Mouse (Mus musculus) heart, embryonic 16.5 days (tissue): ENCODE data around the gene F5. TPM values are rescaled to one million over a fixed set of nuclear protein-coding genes. Genes with fewer than 3 reads are reported as not detected.

Experiments used
- ATAC-seq: fragments of 200-750 bp; cut with Nextera tagmentation; replicated peaks from 2 replicates; pipeline ENCODE4 v1.8.0; 2017; ENCODE audit warnings: moderate number of reproducible peaks; ENCODE audit not compliant: insufficient read depth, low FRiP score; ENCODE audit errors: extremely low read depth
- H3K27ac ChIP-seq: fragments of 300-500 bp; sonication (generic); 2 replicates; pipeline ENCODE4 v1.5.1; 2014; ENCODE audit warnings: mild to moderate bottlenecking, low read length, control low read depth, moderate library complexity
- H3K27me3 ChIP-seq: fragments of 300-500 bp; sonication (generic); 2 replicates; pipeline ENCODE4 v1.6.1; 2014; ENCODE audit warnings: low read length, mixed read lengths; ENCODE audit not compliant: control insufficient read depth, insufficient read depth
- H3K36me3 ChIP-seq: fragments of 300-500 bp; sonication (generic); 2 replicates; pipeline ENCODE4 v1.6.1; 2014; ENCODE audit not compliant: control insufficient read depth, insufficient read depth
- H3K4me1 ChIP-seq: fragments of 300-500 bp; sonication (generic); 2 replicates; pipeline ENCODE4 v1.6.1; 2014; ENCODE audit warnings: low read length, mixed read lengths; ENCODE audit not compliant: control insufficient read depth, insufficient read depth
- H3K4me2 ChIP-seq: fragments of 300-500 bp; sonication (generic); 2 replicates; pipeline ENCODE4 v1.6.1; 2014; ENCODE audit warnings: low read depth, mild to moderate bottlenecking, control low read depth, low read length
- H3K4me3 ChIP-seq: fragments of 300-500 bp; sonication (generic); 2 replicates; pipeline ENCODE4 v1.5.1; 2014; ENCODE audit warnings: mild to moderate bottlenecking, control low read depth, low read length
- H3K9ac ChIP-seq: fragments of 300-500 bp; sonication (generic); 2 replicates; pipeline ENCODE4 v1.6.1; 2014; ENCODE audit warnings: low read length, control low read depth
- H3K9me3 ChIP-seq: fragments of 300-500 bp; sonication (generic); replicated peaks from 2 replicates; pipeline ENCODE4 v1.6.1; 2016; ENCODE audit warnings: low read length; ENCODE audit not compliant: control insufficient read depth
- WGBS: fragments of 180-500 bp; shearing (Covaris S2); extraction: QIAGEN DNeasy Blood & Tissue Kit; methylation state at CpG from one replicate; pipeline ENCODE4 v1.1.7; 2014; 5-methylcytosine and 5-hydroxymethylcytosine counted together
- polyA plus RNA-seq: library from polyadenylated mRNA; unstranded; fragments of >200 nt; fragmentation: Nextera tagmentation; extraction: Ambion mirVana; gene quantifications from 2 replicates; pipeline ENCODE4 v1.2.1, GENCODE M21; 2015

F5 gene
- polyA plus RNA-seq = 0.21 TPM in 2 replicates

- Histone ChIP-seq H3K4me3 (0 out of 2 replicates have a peak within 1 kb of the TSS, but pooled peaks have one; percentile 2), H3K4me2 (peak within 1 kb of the TSS; percentile 29), H3K9me3 (no peaks in the 10 kb centered on the region), H3K36me3 (no peaks in the 10 kb centered on the region), H3K27me3 (no peaks in the 10 kb centered on the region; the same call in 1 of the 2 replicates), H3K27ac (no peak within 1 kb of the TSS), H3K9ac (no peak within 1 kb of the TSS; the same call in 1 of the 2 replicates), H3K4me1 (no peaks in the 10 kb centered on the region)
- 11% methylated on average over 15 of the region's 16 CpGs for WGBS
- no peak; the same call in 1 of the 2 replicates for ATAC-seq
These were observed at the start of gene F5 for GRCm38 (mm10) chr1:164151387-164152088. Gene F5 (plus strand): TSS chr1:164151838.

GRCm38 (mm10) chr1:164109763-164110162, 41.9 kb upstream of the F5 start:
- no peak overlapping the region for H3K27ac ChIP-seq
- H3K36me3 ChIP-seq = no peaks in the 10 kb centered on the region
- H3K4me2 ChIP-seq = no peak overlapping the region
- H3K9ac ChIP-seq = no peak overlapping the region
- no peaks in the 10 kb centered on the region for H3K27me3 ChIP-seq
- 0 out of 2 replicates have a peak, but pooled peaks cover 2% of the 10 kb centered on the region for H3K9me3 ChIP-seq
- no peak for ATAC-seq
- no peak overlapping the region for H3K4me3 ChIP-seq
- H3K4me1 ChIP-seq = no peaks in the 10 kb centered on the region
- 67% methylated on average over 2 of the region's 2 CpGs for WGBS

- 90% methylated on average over 9 of the region's 9 CpGs for WGBS
- 0 out of 2 replicates have a peak, but pooled peaks cover 2% of the 10 kb centered on the region for H3K9me3 ChIP-seq
- H3K36me3 ChIP-seq = no peaks in the 10 kb centered on the region
- H3K27me3 ChIP-seq = no peaks in the 10 kb centered on the region
- no peak overlapping the region for H3K9ac ChIP-seq
- H3K4me1 ChIP-seq = no peaks in the 10 kb centered on the region
- H3K4me3 ChIP-seq = no peak overlapping the region
- no peak overlapping the region for H3K27ac ChIP-seq
- no peak for ATAC-seq
- H3K4me2 ChIP-seq = no peak overlapping the region
These were observed 40.9 kb upstream of the F5 start for GRCm38 (mm10) chr1:164110591-164111329.

DNA sequence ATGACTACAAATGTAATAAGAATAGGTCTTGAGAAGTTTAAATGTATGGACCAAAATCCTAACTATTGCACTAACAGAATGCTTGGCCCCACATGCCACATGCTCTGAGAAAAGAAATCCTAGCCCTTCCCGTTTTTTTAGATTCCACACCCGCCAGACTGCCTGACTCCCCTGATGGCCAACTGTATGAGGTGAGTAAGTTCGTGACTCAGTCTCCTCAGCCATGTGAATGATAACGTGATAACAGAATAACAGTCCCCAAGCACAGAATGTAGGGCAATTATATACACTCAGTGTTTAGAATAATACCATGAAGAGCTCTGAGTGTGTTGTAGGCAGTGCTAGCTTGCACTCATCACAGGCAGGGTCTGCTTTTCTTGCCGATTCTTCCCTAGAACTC, 37.4 kb upstream of the F5 start:
- no peak for ATAC-seq
- no peaks in the 10 kb centered on the region for H3K4me1 ChIP-seq

GRCm38 (mm10) chr1:164114947-164115493, 36.6 kb upstream of the F5 start, which contains the start of gene Selp:
Gene Selp (plus strand): TSS chr1:164115264.
- H3K4me3 ChIP-seq = no peak within 1 kb of the TSS
- H3K9me3 ChIP-seq = 0 out of 2 replicates have a peak, but pooled peaks cover 2% of the 10 kb centered on the region
- no peaks in the 10 kb centered on the region for H3K27me3 ChIP-seq
- no peaks in the 10 kb centered on the region for H3K4me1 ChIP-seq
- WGBS = 52% methylated on average over 8 of the region's 8 CpGs
- no peak within 1 kb of the TSS for H3K4me2 ChIP-seq
- ATAC-seq = no peak
- H3K36me3 ChIP-seq = no peaks in the 10 kb centered on the region
- H3K9ac ChIP-seq = no peak within 1 kb of the TSS
- H3K27ac ChIP-seq = no peak within 1 kb of the TSS

More for the DNA sequence above, 37.4 kb upstream of the F5 start:
- H3K27ac ChIP-seq = no peak overlapping the region
- no peaks in the 10 kb centered on the region for H3K36me3 ChIP-seq
- H3K9me3 ChIP-seq = 0 out of 2 replicates have a peak, but pooled peaks cover 2% of the 10 kb centered on the region
- no peak overlapping the region for H3K4me2 ChIP-seq
- no peak overlapping the region for H3K9ac ChIP-seq
- H3K27me3 ChIP-seq = no peaks in the 10 kb centered on the region
- H3K4me3 ChIP-seq = no peak overlapping the region
- 68% methylated on average over 5 of the region's 5 CpGs for WGBS

- Histone ChIP-seq H3K9me3 (0 out of 2 replicates have a peak, but pooled peaks cover 2% of the 10 kb centered on the region), H3K36me3 (no peaks in the 10 kb centered on the region), H3K4me1 (no peaks in the 10 kb centered on the region), H3K4me3 (no peak overlapping the region), H3K9ac (no peak overlapping the region), H3K27me3 (no peaks in the 10 kb centered on the region), H3K27ac (no peak overlapping the region), H3K4me2 (no peak overlapping the region)
- no peak for ATAC-seq
- WGBS = 75% methylated on average over 6 of the region's 6 CpGs
These were observed 36.0 kb upstream of the F5 start for GRCm38 (mm10) chr1:164115647-164116046.

DNA sequence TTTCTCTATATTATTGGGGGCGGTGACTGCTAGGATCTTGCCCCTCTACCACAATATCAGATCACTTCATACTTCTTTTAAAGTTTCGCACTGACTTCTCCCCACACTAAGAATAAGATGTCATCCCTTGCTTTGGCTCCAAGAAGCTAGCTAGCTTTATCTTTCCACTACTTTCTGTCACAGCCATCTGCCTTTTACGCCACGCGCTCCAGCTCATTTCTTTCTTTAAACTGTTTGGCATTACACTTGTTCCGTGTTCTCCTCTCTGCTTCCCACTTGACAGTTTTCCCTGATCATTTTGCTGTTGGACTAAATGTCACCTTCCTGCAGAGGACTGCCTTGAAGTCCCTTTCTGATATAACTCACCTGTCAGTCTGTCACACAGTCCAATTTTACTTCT, 33.8 kb upstream of the F5 start:
- ATAC-seq = no peak
- Histone ChIP-seq H3K9me3 (no peaks in the 10 kb centered on the region), H3K27ac (no peak overlapping the region), H3K9ac (no peak overlapping the region), H3K36me3 (no peaks in the 10 kb centered on the region), H3K4me1 (no peaks in the 10 kb centered on the region), H3K27me3 (no peaks in the 10 kb centered on the region), H3K4me3 (no peak overlapping the region), H3K4me2 (no peak overlapping the region)
- 81% methylated on average over 6 of the region's 6 CpGs for WGBS

DNA sequence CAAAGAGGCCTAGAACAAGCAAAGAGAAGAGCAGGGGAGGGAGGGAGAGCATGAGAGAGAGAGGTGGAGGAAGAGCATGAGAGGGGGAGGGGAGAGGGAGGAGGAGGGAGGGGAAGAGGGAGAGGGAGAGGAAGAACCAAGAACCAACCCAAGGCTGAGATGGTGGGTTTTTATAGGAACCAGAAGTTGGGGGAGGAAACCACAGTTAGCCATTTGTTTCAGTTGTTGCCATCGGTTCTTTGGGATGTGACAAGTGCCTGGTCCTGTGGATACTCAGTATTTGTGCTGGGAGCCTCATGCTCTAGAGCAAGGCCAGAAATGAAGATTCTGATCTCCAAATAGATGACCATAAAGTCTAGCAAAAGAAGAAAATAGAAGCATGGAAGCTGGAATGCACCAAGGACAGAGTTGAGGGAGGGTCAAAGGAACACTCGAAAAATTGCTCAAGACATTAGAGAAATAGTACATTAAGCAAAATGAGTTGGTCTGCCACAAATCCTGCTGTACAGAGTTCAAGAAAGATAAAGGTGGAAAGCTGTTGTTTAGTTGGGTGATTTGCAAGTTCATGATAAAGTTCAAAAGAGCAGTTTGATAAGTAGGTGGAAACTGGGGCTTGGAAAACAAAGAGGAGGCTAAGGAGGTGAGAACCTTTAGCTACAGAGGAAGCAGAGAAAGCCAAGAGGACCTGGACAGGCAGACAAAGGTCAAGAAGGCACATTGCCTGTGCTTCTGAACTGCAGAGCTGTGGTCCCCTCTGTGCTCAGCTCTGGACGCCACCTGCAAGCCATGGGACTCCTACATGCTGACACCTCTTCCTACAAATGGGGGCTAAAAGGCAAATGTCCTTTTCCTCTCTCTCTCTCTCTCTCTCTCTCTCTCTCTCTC, 31.5 kb upstream of the F5 start:
- no peaks in the 10 kb centered on the region for H3K4me1 ChIP-seq
- H3K9ac ChIP-seq = no peak overlapping the region

More for the DNA sequence above, 31.5 kb upstream of the F5 start:
- H3K9me3 ChIP-seq = no peaks in the 10 kb centered on the region
- no peak overlapping the region for H3K4me2 ChIP-seq
- H3K27ac ChIP-seq = peak overlapping the region; percentile 4; the same call in 1 of the 2 replicates
- ATAC-seq = peak; percentile 55; the same call in 1 of the 2 replicates
- H3K27me3 ChIP-seq = no peaks in the 10 kb centered on the region
- no peak overlapping the region for H3K4me3 ChIP-seq
- whole genome bisulfite sequencing = 44% methylated on average over 3 of the region's 3 CpGs
- H3K36me3 ChIP-seq = no peaks in the 10 kb centered on the region
